Mouse (Mus musculus) large intestine, adult 2 months (tissue): ENCODE measurements around the gene Gulp1. TPM values are rescaled to one million over a fixed set of nuclear protein-coding genes. Genes with fewer than 3 reads are reported as not detected.

ENCODE experiments used
- DNase-seq: peaks from one replicate; pipeline ENCODE4 v3.0.0-alpha.2; 2012; ENCODE audit warnings: low read depth, low spot score
- WGBS: fragments of 180-500 bp; shearing (Covaris S2); methylation state at CpG from one replicate; pipeline ENCODE4 v1.1.7; 2018; 5-methylcytosine and 5-hydroxymethylcytosine counted together
- polyA plus RNA-seq: library from polyadenylated mRNA; depleted of rRNA; stranded (reverse); fragments of >200 nt; gene quantifications from 2 replicates; pipeline ENCODE4 v1.2.3, GENCODE M21; 2012; rRNA removed

Gulp1 gene
- polyA plus RNA-seq, result 0.58 and 1.3 TPM in 2 replicates

DNA sequence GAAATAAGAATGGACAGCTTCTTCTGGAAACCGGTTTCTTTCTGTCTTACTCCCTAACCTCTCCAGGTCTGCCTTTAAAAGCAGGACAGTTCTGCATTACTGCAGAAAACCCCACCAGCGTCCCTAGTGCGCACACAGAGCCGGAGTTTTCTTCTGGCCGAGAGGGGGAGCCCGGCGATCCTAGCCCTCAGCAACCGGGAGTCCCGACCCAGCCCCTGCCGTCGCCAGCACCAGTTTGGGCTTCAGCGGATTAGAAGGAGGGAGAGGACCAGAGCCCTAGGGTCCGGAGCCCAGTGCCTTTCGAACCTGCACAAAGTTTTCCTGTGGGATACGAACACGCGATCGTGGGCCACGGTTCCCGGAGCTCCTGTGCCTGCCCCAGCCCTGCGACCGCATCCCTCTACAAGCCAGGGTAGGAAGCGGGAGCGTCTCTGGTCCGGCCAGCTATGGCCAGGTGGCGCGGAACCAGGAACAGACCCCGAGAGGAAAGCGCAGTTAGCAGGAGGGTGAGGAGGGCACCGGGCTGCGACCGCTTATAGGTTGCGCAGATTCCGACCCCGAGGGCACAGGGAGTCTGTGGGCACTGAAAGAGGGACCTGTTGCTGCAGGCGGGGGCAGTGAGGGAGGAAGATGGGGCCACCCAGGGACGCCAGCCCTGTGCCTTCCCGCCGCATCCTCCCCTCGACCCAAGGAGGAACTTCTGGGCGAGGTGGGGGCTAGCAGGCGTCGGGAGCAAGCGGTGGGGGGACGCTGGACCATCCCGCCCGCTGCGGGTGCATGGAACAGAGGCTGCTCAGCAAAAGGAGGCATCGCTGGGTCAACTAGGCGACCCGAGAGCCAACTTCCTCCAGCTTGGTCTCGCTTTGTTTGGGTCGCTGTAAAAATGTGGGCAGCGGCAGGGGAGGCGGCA is at the start of gene Gulp1:
Gene Gulp1 (plus strand): TSS at position 51 of the 910 bp plus-strand sequence.
- no peak for DNase-seq
- under 1% methylated on average over 55 of the region's 55 CpGs for WGBS

- WGBS, result 87% methylated on average over 6 of the region's 6 CpGs
- DNase-seq, result no peak
These were observed 1.1 kb upstream of the Gulp1 start for GRCm38 (mm10) chr1:44550261-44550660.

- no peak for DNase-seq
- 4% methylated on average over 15 of the region's 15 CpGs for WGBS
These were observed 1.1 kb downstream of the Gulp1 start for GRCm38 (mm10) chr1:44552371-44552841.

DNA sequence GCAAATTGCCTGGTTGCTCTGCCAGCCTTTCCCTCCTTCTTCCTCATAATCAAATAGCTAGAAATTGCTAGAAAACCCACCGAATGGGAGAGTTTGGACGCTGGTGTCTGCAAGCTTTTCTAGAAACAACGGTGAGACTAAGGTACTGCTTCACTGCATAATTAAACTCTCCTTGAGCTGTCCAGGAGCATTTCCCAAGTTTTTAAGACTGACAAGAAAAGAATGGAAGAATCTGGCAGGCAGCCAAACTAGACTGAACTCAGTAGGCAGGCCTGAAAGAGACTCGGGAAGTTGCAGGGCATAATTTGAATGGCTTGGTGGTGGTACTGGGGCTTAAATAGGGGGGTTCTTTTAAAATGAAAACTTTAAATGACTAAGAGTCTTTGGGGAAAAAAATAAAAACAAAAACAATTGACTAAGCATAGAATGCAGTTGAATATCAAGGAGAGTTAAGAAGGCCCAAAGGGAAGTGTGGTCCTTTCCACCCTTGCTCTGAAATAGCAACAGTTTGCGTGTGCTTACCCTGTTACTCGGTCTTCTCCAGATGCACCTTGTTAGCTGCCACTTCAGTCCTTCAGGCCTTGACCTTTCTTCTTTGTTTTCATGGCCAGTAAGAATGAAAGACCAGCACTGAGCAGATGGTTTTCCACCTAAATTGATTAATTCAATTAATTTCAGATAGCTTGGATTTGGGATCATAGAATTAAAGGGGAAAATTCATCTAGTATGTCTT is 2.0 kb downstream of the Gulp1 start:
- 34% methylated on average over 6 of the region's 6 CpGs for WGBS
- DNase-seq, result no peak

- DNase-seq, result no peak
- WGBS, result 60% methylated on average over 4 of the region's 4 CpGs
These were observed 16.1 kb downstream of the Gulp1 start for GRCm38 (mm10) chr1:44567431-44567830.

GRCm38 (mm10) chr1:44568296-44568695 is 17.0 kb downstream of the Gulp1 start:
- WGBS, result 96% methylated on average over 2 of the region's 2 CpGs
- DNase-seq, result no peak

GRCm38 (mm10) chr1:44576001-44576400 is 24.7 kb downstream of the Gulp1 start:
- WGBS, result 38% methylated on average over 1 of the region's 1 CpGs

GRCm38 (mm10) chr1:44576610-44577009 is 25.3 kb downstream of the Gulp1 start:
- WGBS, result 41% methylated on average over 2 of the region's 2 CpGs
- no peak for DNase-seq

More at GRCm38 (mm10) chr1:44576001-44576400, 24.7 kb downstream of the Gulp1 start:
- no peak for DNase-seq

DNA sequence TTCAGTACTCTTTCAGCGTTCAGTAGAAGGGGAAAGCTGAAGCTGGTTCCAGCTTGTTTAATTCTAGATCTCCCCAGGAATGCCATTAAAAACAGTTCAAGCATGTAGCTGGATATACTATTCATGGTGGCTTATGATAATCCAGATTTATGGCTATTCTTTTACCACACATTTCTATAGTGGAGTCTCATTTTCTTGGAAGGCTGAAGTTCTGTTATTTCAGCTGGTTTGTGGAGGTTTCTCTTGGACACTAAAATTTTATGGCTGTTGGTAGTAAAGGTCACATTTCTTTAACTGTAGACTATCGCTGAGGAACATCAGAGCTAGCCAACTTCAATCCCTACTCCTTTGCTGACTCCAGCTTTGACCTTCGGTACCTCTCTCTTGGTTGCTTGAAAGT is 29.1 kb downstream of the Gulp1 start:
- WGBS, result 11% methylated on average over 3 of the region's 3 CpGs
- DNase-seq, result peak; percentile 8

GRCm38 (mm10) chr1:44584886-44585385 is 33.6 kb downstream of the Gulp1 start:
- WGBS, result 9% methylated on average over 3 of the region's 3 CpGs
- DNase-seq, result no peak

GRCm38 (mm10) chr1:44591742-44592141 is 40.4 kb downstream of the Gulp1 start:
- no peak for DNase-seq
- WGBS, result 62% methylated on average over 3 of the region's 3 CpGs

DNA sequence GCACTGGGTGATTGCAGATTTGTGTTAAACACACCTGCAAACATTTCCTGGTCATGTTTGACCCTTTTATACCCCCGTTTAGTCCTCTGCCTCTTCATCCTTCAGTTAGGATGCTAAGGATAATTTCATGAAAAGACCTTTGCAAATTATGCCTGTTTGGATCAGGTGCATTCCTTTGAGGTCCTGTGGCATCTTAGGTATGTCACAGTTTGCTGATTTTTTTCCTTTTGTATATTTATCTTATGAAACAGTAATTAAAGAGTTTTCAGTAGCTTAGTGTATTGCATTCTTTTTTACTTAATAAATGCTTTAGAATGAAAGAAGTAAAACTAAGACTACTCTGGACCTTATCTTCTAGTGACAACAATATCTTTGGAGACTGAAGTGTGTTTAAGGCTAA is 41.8 kb downstream of the Gulp1 start:
- whole genome bisulfite sequencing, result 58% methylated on average over 1 of the region's 1 CpGs
- no peak for DNase-seq

GRCm38 (mm10) chr1:44598312-44598711 is 47.0 kb downstream of the Gulp1 start:
- DNase-seq, result no peak
- WGBS, result 81% methylated on average over 2 of the region's 2 CpGs

- 80% methylated on average over 2 of the region's 2 CpGs for WGBS
- no peak for DNase-seq
These were observed 62.2 kb downstream of the Gulp1 start for GRCm38 (mm10) chr1:44613294-44614041.

- 58% methylated on average over 2 of the region's 2 CpGs for WGBS
- DNase-seq, result no peak
These were observed 67.4 kb downstream of the Gulp1 start for GRCm38 (mm10) chr1:44618751-44619150.

- 64% methylated on average over 4 of the region's 4 CpGs for WGBS
- DNase-seq, result no peak
These were observed 83.2 kb downstream of the Gulp1 start for GRCm38 (mm10) chr1:44634481-44634880.

DNA sequence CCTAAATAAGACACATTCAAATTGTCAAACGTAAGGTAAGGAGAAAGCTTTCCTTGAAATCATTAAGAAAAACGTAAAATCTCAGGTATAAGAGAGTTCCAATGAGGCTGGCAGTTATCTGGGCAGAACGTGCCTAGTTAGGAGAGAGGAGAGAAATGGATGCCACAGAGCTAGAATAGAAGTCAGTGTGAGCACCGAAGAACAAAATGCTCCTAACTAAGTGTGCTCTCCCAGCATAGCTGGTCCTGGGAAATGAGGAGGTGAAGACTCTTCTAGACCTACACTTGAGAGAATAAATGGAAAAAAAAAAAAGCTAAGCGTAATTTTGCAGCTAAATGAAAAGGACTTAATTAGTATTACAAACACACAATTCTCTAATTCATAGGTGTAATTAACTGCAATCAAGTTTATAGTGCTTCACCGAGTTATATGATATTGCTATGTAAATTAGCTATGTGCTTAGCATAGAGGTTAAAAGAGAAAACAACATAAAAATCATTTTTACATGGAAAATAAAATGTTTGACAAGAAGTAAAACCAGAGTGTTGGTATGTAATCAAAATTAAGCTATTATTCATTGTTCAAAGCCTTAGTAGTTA is 94.5 kb downstream of the Gulp1 start:
- WGBS, result 78% methylated on average over 6 of the region's 6 CpGs
- no peak for DNase-seq

DNA sequence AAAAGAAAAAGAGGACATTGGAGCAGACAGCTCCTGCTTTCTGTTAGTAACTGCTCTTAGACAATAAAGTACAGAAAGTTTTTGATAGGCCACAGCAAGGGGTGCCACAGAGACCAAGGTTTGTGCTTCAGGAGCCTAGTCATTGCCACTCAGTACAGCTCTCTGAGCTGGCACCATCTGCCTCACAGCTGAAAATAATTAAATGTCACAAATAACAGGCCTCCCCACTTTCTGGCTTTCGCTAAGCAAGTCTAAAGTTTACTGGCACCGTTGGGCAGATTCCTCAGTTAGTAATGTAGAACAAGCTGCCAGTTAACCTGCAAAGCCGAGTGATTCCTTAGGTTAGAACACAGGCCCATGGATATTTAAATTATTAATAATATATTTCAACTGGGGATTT is 127.7 kb downstream of the Gulp1 start:
- no peak for DNase-seq
- 63% methylated on average over 3 of the region's 3 CpGs for WGBS

DNA sequence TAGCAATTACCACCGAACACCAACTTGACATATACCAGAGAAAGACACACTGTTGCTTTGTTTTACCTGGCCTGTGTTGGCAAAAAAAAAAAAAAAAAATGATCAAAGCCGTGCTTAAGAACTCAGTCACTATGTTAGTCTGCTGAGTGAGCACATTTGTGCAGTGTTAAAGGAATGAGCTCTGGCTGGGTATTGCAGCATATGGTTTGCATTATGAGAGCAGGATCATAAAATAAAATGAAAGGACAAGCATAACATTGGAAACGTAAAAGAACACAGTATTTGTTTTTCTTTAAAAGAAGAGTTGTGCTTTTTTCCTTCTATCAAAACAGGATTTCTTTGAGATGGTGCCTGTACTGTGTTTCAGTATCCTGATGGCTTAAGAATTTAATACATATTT is 128.1 kb downstream of the Gulp1 start:
- no peak for DNase-seq
- 34% methylated on average over 3 of the region's 3 CpGs for WGBS
